ENCODE assay signal across 31 mouse cellular contexts in genomic region chr3:94624281-94624680, GRCm38 (mm10). TPM values are rescaled to one million over a fixed set of nuclear protein-coding genes. Genes with fewer than 3 reads are reported as not detected.
A peak's percentile ranks its signal among the peaks of the same experiment; 100 is the strongest.
DNase-seq lines count a peak whose midpoint lies in the region; ATAC-seq and TF ChIP-seq lines count a peak whose summit lies in the region.
"Had no signal": no experiment of that assay in that cellular context is flagged by ENCODE, and none has a peak within 500 bp of the region (broad histone marks: within the 10 kb centered on the region; RNA-seq: fewer than 3 reads in every experiment).

No protein-coding gene starts in this region.

- DNase-seq in 3134 (ENCODE audit: extremely low read depth, insufficient read length, low spot score) (peak; percentile 79), 3T3-L1 (ENCODE audit: low read depth, low spot score) (peak; percentile 85), Patski (ENCODE audit: low read depth, low spot score) (no peak)
- DNase-seq in Muller cell, postnatal 12 days (ENCODE audit: inconsistent ontology term), result peak; percentile 54
- DNase-seq in cerebellum, postnatal 36 days, result no peak
- DNase-seq in spleen, adult 12 weeks (ENCODE audit: low spot score), result no peak
- no peak for DNase-seq in gastrocnemius, postnatal 10 days
- DNase-seq: adrenal gland, adult 8-10 months; adrenal gland, postnatal 14 days; adrenal gland, postnatal 36 days; cerebellum, adult 11-12 months; cerebellum, adult 2 months; cerebellum, adult 9-10 months; cerebellum, postnatal 10 days; cerebellum, postnatal 25 days; embryo, embryonic 11 days had no signal

- ATAC-seq in Patski, result peak; percentile 17
- no peak for ATAC-seq in erythroblast, adult 5-6 weeks (replicated peaks; ENCODE audit: low FRiP score, poor library complexity, severe bottlenecking)
- ATAC-seq: activated CD4-positive, CD25-positive, alpha-beta regulatory T cell, adult 4 months; forebrain, embryonic 14.5 days; forebrain, embryonic 16.5 days had no signal

- TF ChIP-seq CTCF in Patski (IDR thresholded peaks at IDR 0.05), result no peak

- POLR2A ChIA-PET in Patski (lab: Charles Lee), result no interaction called here

- CTCF ChIA-PET in Patski (lab: Charles Lee), result interaction anchor here (0.8 to 1.5 kb wide), 3 partner anchors 9 to 23 kb away, joined by 3 to 5 read pairs (median 4); no protein-coding TSS in a partner anchor

- in situ Hi-C loops in Patski (cut with MboI; ENCODE audit: low pct_unique_long_range_greater_than_20kb), result no loop called here

- H3K27me3 ChIP-seq in Patski, result no peaks in the 10 kb centered on the region
- H3K27me3 ChIP-seq: embryonic facial prominence, embryonic 12.5 days; forebrain, embryonic 12.5 days had no signal

RNA-seq across cellular contexts. Expression of gene Gm10972, which starts 18.6 kb away (rescaled TPM):
- not detected for polyA plus RNA-seq in Patski (2021)
- not detected in 2 replicates for total RNA-seq in erythroblast, adult 5-6 weeks (2015; ENCODE audit: low replicate concordance)
- total RNA-seq in erythroblast, adult 5-6 weeks (2017; ENCODE audit: low replicate concordance), result not detected in 2 replicates
- total RNA-seq in gastrocnemius, postnatal 10 days (2021), result not detected
- total RNA-seq: adrenal gland, adult 18-20 months; adrenal gland, adult 8-10 months; adrenal gland, postnatal 14 days; adrenal gland, postnatal 36 days; common myeloid progenitor, adult 5-6 weeks; ES-E14; MEL had no signal
- polyA plus RNA-seq: activated CD4-positive, CD25-positive, alpha-beta regulatory T cell, adult 4 months; cerebellum, adult 2 months; embryonic facial prominence, embryonic 10.5 days; embryonic facial prominence, embryonic 12.5 days; embryonic facial prominence, embryonic 14.5 days; erythroblast, embryonic 14.5 days; forebrain, embryonic 10.5 days; forebrain, embryonic 12.5 days; forebrain, embryonic 14.5 days; forebrain, embryonic 16.5 days; frontal cortex, adult 2 months had no signal

RNA-seq across cellular contexts. Expression of gene Tuft1, which starts 34.4 kb away (rescaled TPM):
- polyA plus RNA-seq in Patski (2021), result 62.3 TPM
- total RNA-seq in erythroblast, adult 5-6 weeks (2015; ENCODE audit: low replicate concordance), result 0.77 and 2.5 TPM in 2 replicates
- total RNA-seq in erythroblast, adult 5-6 weeks (2017; ENCODE audit: low replicate concordance), result 4.5 and 10.5 TPM in 2 replicates
- total RNA-seq in gastrocnemius, postnatal 10 days (2021), result 1 to 10 TPM; 1.1 to 1.2 TPM

RNA-seq across cellular contexts. Expression of gene Snx27, which starts 41.8 kb away (rescaled TPM):
- 83.8 TPM for polyA plus RNA-seq in Patski (2021)
- total RNA-seq in erythroblast, adult 5-6 weeks (2015; ENCODE audit: low replicate concordance), result 6.7 and 9.8 TPM in 2 replicates
- 13.0 and 13.8 TPM in 2 replicates for total RNA-seq in erythroblast, adult 5-6 weeks (2017; ENCODE audit: low replicate concordance)
- 10 to 100 TPM; 29.5 to 37.1 TPM for total RNA-seq in gastrocnemius, postnatal 10 days (2021)

Comparison
In these comparisons a context has a peak if more than half of its experiments do, and no peak if none do; other contexts are left out.
1. DNase-seq: peak in 3134 (single experiment), 3T3-L1 (single experiment) and Muller cell, postnatal 12 days (single experiment); none in Patski (single experiment), cerebellum, postnatal 36 days (0 of 2), spleen, adult 12 weeks (single experiment) and gastrocnemius, postnatal 10 days (single experiment).